Mouse (Mus musculus) testis, adult 2 months (tissue): ENCODE measurements around the gene Gstm1.

ENCODE experiments used
- CTCF ChIP-seq: fragments of 200-500 bp; IDR thresholded peaks from 2 replicates; pipeline ENCODE4 v1.5.1; 2012; ENCODE audit warnings: low read depth, mild to moderate bottlenecking, inconsistent platforms, low read length, moderate library complexity; ENCODE audit not compliant: control insufficient read depth, insufficient read depth, insufficient replicate concordance
- POLR2A ChIP-seq: fragments of 200-500 bp; IDR thresholded peaks from 2 replicates; pipeline ENCODE4 v1.6.1; 2012; ENCODE audit warnings: low read depth, mild to moderate bottlenecking, inconsistent platforms, low read length, moderate library complexity; ENCODE audit not compliant: control insufficient read depth

DNA sequence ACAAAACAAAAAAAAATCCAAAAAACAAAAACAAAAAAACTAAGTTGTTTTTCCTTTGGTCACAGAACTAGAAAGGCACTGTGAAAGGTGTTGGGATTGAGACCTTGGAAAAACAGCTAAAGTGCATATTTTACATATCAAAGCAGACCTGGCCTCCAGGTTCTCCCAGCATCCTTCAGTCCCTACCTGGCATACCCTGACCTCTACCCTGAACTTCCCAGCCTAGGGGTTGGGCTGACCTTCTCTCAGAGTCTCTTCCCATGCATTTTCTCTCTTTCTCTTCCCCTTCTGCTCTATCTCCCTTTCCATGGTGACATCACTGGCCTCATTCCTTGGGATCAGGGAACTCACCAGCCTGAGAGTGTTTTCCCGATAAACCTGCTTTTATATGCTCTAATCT lies 52.2 kb downstream of the Gstm1 start:
- TF ChIP-seq CTCF = no peak
- no peak for TF ChIP-seq POLR2A
